Mouse (Mus musculus) midbrain, embryonic 15.5 days (tissue): ENCODE results near the gene Spn. TPM values are rescaled to one million over a fixed set of nuclear protein-coding genes. Genes with fewer than 3 reads are reported as not detected.

ENCODE experiments used
- ATAC-seq: fragments of 200-750 bp; cut with Nextera tagmentation; replicated peaks from 2 replicates; pipeline ENCODE4 v1.8.0; 2017; ENCODE audit warnings: moderate TSS enrichment
- H3K27ac ChIP-seq: fragments of 300-500 bp; sonication (generic); 2 replicates; pipeline ENCODE4 v1.5.1; 2015; ENCODE audit warnings: mild to moderate bottlenecking, inconsistent platforms
- H3K27me3 ChIP-seq: fragments of 300-500 bp; sonication (generic); replicated peaks from 2 replicates; pipeline ENCODE4 v1.6.1; 2015; ENCODE audit warnings: inconsistent platforms
- H3K36me3 ChIP-seq: fragments of 300-500 bp; sonication (generic); replicated peaks from 2 replicates; pipeline ENCODE4 v1.6.1; 2015; ENCODE audit warnings: inconsistent platforms
- H3K4me1 ChIP-seq: fragments of 300-500 bp; sonication (generic); 2 replicates; pipeline ENCODE4 v1.6.1; 2015; ENCODE audit warnings: inconsistent platforms
- H3K4me2 ChIP-seq: fragments of 300-500 bp; sonication (generic); 2 replicates; pipeline ENCODE4 v1.6.1; 2015; ENCODE audit warnings: inconsistent platforms, mild to moderate bottlenecking, moderate library complexity
- H3K4me3 ChIP-seq: fragments of 300-500 bp; sonication (generic); 2 replicates; pipeline ENCODE4 v1.5.1; 2015; ENCODE audit warnings: mild to moderate bottlenecking, inconsistent platforms
- H3K9ac ChIP-seq: fragments of 300-500 bp; sonication (generic); 2 replicates; pipeline ENCODE4 v1.6.1; 2015; ENCODE audit warnings: mild to moderate bottlenecking, inconsistent platforms
- H3K9me3 ChIP-seq: fragments of 300-500 bp; sonication (generic); 2 replicates; pipeline ENCODE4 v1.6.1; 2016; ENCODE audit warnings: inconsistent platforms
- WGBS: fragments of 180-500 bp; shearing (Covaris S2); methylation state at CpG from one replicate; pipeline ENCODE4 v1.1.7; 2015; ENCODE audit warnings: mixed read lengths; 5-methylcytosine and 5-hydroxymethylcytosine counted together
- polyA plus RNA-seq: library from polyadenylated mRNA; unstranded; fragments of >200 nt; fragmentation: Nextera tagmentation; extraction: Ambion mirVana; gene quantifications from 2 replicates; pipeline ENCODE4 v1.2.1, GENCODE M21; 2015

Spn gene
- polyA plus RNA-seq, 1 experiment from 2014 or later, result 0.04 TPM

DNA sequence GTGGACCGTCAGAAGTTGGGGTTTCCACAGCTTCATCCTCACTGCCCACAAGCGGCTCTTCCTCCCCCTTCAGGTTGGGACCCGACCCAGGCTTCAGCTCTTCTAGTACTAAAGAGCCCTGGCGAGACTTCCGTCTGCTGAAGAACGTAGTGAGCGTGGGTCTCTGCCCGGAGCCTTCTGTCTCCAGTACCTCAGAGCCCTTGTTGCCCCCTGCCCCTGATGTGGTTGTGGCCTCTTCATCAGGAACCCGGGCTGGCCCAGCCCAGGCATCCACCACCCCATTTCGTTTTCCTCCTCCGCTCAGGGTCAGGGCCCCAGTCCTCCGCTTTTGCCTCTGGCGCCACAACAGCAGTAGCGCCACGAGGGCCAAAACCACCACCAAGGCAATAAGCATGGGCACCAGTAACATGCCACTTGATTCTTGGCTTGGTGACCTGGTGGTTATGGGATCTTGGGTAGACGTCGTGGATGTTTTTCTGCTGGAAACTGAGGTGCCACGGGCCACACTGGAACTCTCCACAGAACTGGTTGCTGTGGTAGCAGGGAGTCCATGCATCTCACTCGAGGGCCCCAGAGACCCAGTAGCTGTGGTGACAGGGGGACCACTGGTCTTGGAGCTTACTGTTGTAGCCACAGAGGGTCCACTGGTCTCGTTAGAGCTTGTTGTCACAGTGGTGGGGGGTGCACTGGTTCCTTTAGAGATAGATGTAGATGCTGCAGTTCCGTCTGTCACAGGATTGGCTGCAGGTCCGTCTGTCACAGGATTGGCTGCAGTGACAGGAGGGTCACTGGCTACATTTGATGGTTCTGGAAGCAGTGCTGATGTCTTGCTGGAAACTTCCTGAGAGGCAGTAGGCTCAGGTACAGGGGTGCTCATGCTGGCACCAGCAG is 1.2 kb downstream of the Spn start:
- Histone ChIP-seq H3K4me3 (no peak overlapping the region), H3K36me3 (no peaks in the 10 kb centered on the region), H3K4me1 (no peaks in the 10 kb centered on the region), H3K4me2 (no peak overlapping the region), H3K9me3 (no peaks in the 10 kb centered on the region), H3K27me3 (no peaks in the 10 kb centered on the region), H3K27ac (no peak overlapping the region), H3K9ac (no peak overlapping the region)
- 90% methylated on average over 22 of the region's 22 CpGs for WGBS
- no peak for ATAC-seq

GRCm38 (mm10) chr7:127134821-127135447 is 2.7 kb downstream of the Spn start:
- H3K9ac ChIP-seq, result no peak overlapping the region
- H3K9me3 ChIP-seq, result no peaks in the 10 kb centered on the region
- H3K4me2 ChIP-seq, result no peak overlapping the region
- H3K27me3 ChIP-seq, result no peaks in the 10 kb centered on the region
- no peak overlapping the region for H3K4me3 ChIP-seq
- ATAC-seq, result no peak
- no peaks in the 10 kb centered on the region for H3K36me3 ChIP-seq
- H3K27ac ChIP-seq, result no peak overlapping the region
- 80% methylated on average over 11 of the region's 11 CpGs for WGBS
- H3K4me1 ChIP-seq, result no peaks in the 10 kb centered on the region

- 39% methylated on average over 5 of the region's 5 CpGs for WGBS
- Histone ChIP-seq H3K9ac (no peak overlapping the region), H3K27ac (no peak overlapping the region), H3K4me1 (no peaks in the 10 kb centered on the region), H3K4me3 (no peak overlapping the region), H3K4me2 (no peak overlapping the region), H3K36me3 (no peaks in the 10 kb centered on the region), H3K9me3 (no peaks in the 10 kb centered on the region), H3K27me3 (no peaks in the 10 kb centered on the region)
- no peak for ATAC-seq
These were observed 4.5 kb downstream of the Spn start for GRCm38 (mm10) chr7:127133125-127133524.

DNA sequence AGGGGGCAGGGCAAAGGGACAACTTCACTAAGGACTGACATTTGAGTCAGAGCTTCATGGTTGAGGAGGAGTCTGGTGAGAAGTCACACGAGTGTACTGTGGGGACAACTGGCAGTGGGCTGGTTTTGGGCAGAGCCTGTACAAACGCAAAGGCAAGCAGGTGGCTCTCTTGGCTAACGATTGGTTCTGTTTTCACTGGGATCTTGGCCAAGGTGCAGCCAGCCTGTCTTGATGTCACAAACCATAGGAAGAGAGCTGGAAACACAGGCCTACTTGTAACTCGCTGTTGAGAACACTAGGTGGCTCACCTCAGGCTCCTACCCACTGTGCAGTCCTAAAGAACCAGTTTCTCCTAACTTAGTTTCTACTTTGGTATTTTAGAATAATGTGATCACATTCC is 8.0 kb downstream of the Spn start:
- no peaks in the 10 kb centered on the region for H3K9me3 ChIP-seq
- H3K27me3 ChIP-seq, result no peaks in the 10 kb centered on the region
- 15% methylated on average over 4 of the region's 4 CpGs for WGBS
- no peak overlapping the region for H3K27ac ChIP-seq
- H3K4me1 ChIP-seq, result no peaks in the 10 kb centered on the region
- no peak overlapping the region for H3K4me3 ChIP-seq
- no peak overlapping the region for H3K9ac ChIP-seq
- no peaks in the 10 kb centered on the region for H3K36me3 ChIP-seq
- H3K4me2 ChIP-seq, result no peak overlapping the region
- ATAC-seq, result no peak

- no peak within 1 kb of the TSS for H3K27ac ChIP-seq
- peaks cover 24% of the 10 kb centered on the region for H3K27me3 ChIP-seq
- H3K9ac ChIP-seq, result no peak within 1 kb of the TSS
- ATAC-seq, result no peak
- no peak within 1 kb of the TSS for H3K4me3 ChIP-seq
- H3K9me3 ChIP-seq, result no peaks in the 10 kb centered on the region; the same call in 1 of the 2 replicates
- 5% methylated on average over 7 of the region's 7 CpGs for WGBS
- H3K4me2 ChIP-seq, result no peak within 1 kb of the TSS
- H3K4me1 ChIP-seq, result 0 out of 2 replicates have a peak, but pooled peaks cover 5% of the 10 kb centered on the region
- no peaks in the 10 kb centered on the region for H3K36me3 ChIP-seq
These were observed 15.7 kb downstream of the Spn start, which contains the start of gene Qprt for GRCm38 (mm10) chr7:127121911-127122270. Qprt (minus strand) TSS chr7:127122226.

GRCm38 (mm10) chr7:127121061-127121910 is 16.3 kb downstream of the Spn start:
- Histone ChIP-seq H3K4me2 (no peak overlapping the region), H3K36me3 (no peaks in the 10 kb centered on the region), H3K4me1 (0 out of 2 replicates have a peak, but pooled peaks cover 5% of the 10 kb centered on the region), H3K4me3 (no peak overlapping the region), H3K27ac (no peak overlapping the region), H3K27me3 (peaks cover 24% of the 10 kb centered on the region), H3K9ac (no peak overlapping the region), H3K9me3 (no peaks in the 10 kb centered on the region; the same call in 1 of the 2 replicates)
- ATAC-seq, result no peak
- WGBS, result 7% methylated on average over 21 of the region's 21 CpGs

- no peak overlapping the region for H3K27ac ChIP-seq
- no peak for ATAC-seq
- H3K27me3 ChIP-seq, result peaks cover 24% of the 10 kb centered on the region
- H3K4me2 ChIP-seq, result no peak overlapping the region
- H3K4me1 ChIP-seq, result 0 out of 2 replicates have a peak, but pooled peaks cover 5% of the 10 kb centered on the region
- WGBS, result 54% methylated on average over 14 of the region's 14 CpGs
- H3K9me3 ChIP-seq, result no peaks in the 10 kb centered on the region
- H3K36me3 ChIP-seq, result no peaks in the 10 kb centered on the region
- H3K9ac ChIP-seq, result no peak overlapping the region
- no peak overlapping the region for H3K4me3 ChIP-seq
These were observed 18.8 kb downstream of the Spn start for GRCm38 (mm10) chr7:127118671-127119445.

GRCm38 (mm10) chr7:127117948-127118347 is 19.7 kb downstream of the Spn start:
- peaks cover 8% of the 10 kb centered on the region; the same call in 1 of the 2 replicates for H3K4me1 ChIP-seq
- H3K36me3 ChIP-seq, result no peaks in the 10 kb centered on the region
- H3K4me2 ChIP-seq, result no peak overlapping the region
- H3K9me3 ChIP-seq, result no peaks in the 10 kb centered on the region
- H3K27ac ChIP-seq, result no peak overlapping the region
- peaks cover 24% of the 10 kb centered on the region for H3K27me3 ChIP-seq
- ATAC-seq, result no peak
- H3K9ac ChIP-seq, result no peak overlapping the region
- WGBS, result 56% methylated on average over 5 of the region's 5 CpGs
- H3K4me3 ChIP-seq, result no peak overlapping the region

DNA sequence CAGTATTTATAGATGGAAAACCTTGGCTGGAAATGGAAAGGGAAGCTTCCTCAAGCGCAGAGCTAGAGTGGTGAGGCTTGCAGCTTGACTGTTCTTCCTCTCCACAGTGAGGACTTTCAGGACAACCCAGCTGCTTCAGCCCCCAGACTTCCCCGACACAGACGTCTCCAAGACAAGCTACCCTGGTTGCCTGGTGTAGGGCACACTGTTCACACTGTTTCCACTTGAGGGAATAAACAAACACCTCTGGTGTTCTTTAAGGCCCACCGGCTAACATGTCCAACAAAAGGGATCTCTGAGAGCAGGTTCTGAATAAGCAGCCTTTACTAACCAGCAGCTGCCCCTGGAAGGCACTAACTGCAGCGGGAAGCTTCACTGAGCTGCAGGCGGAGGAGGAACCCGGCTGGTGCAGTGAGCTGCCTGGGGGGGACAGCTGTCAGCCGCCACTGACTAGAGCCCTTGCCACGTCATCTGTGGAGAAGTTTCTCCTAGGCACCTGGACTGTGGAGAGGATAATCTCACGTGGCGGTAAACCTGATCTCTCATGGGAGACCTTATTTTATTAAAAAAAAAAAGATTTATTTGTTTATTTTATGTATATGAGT is 21.2 kb downstream of the Spn start:
- no peak for ATAC-seq
- 46% methylated on average over 11 of the region's 11 CpGs for WGBS

DNA sequence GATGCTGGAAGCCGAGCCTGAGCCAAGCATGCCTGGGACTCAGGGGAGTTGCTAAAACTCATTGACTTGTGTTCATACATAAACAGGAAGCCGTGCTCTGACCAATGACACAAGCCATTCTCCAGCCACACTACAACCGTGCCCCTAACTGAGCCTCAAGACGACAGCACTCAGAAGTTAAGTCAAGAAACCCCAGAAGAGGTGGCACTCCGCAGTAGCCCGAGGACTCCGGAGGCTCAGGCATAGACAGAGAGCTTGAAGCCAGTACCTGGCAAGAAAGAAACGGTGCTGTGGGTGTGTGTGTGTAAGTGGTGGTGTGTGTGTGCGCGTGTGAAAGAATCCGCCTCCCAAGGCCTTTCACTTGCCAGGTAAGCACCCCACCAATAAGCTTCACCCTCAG is 22.7 kb downstream of the Spn start:
- ATAC-seq, result no peak
- Histone ChIP-seq H3K27me3 (no peaks in the 10 kb centered on the region; the same call in 1 of the 2 replicates), H3K4me2 (no peak overlapping the region), H3K4me3 (no peak overlapping the region), H3K27ac (no peak overlapping the region), H3K36me3 (no peaks in the 10 kb centered on the region), H3K9me3 (no peaks in the 10 kb centered on the region), H3K4me1 (peaks cover 3% of the 10 kb centered on the region; the same call in 1 of the 2 replicates), H3K9ac (no peak overlapping the region)
- WGBS, result 88% methylated on average over 11 of the region's 11 CpGs

More for the DNA sequence above, 21.2 kb downstream of the Spn start:
- no peaks in the 10 kb centered on the region for H3K9me3 ChIP-seq
- no peaks in the 10 kb centered on the region for H3K36me3 ChIP-seq
- H3K4me3 ChIP-seq, result no peak overlapping the region
- H3K4me1 ChIP-seq, result peaks cover 6% of the 10 kb centered on the region; the same call in 1 of the 2 replicates
- H3K9ac ChIP-seq, result no peak overlapping the region
- H3K27me3 ChIP-seq, result peaks cover 13% of the 10 kb centered on the region
- no peak overlapping the region for H3K27ac ChIP-seq
- H3K4me2 ChIP-seq, result no peak overlapping the region

- Histone ChIP-seq H3K27ac (no peak overlapping the region), H3K4me2 (no peak overlapping the region), H3K9ac (no peak overlapping the region), H3K36me3 (no peaks in the 10 kb centered on the region), H3K4me3 (no peak overlapping the region), H3K4me1 (peaks cover 3% of the 10 kb centered on the region; the same call in 1 of the 2 replicates), H3K9me3 (no peaks in the 10 kb centered on the region), H3K27me3 (no peaks in the 10 kb centered on the region)
- 52% methylated on average over 12 of the region's 12 CpGs for WGBS
- ATAC-seq, result no peak
These were observed 23.9 kb downstream of the Spn start for GRCm38 (mm10) chr7:127113614-127114259.
